Mouse (Mus musculus): ENCODE data around the gene Gm10024. TPM values are rescaled to one million over a fixed set of nuclear protein-coding genes. Genes with fewer than 3 reads are reported as not detected.

The Gm10024 gene
- polyA plus RNA-seq (2012; rRNA removed), result not detected in 2 replicates

GRCm38 (mm10) chr10:77711157-77711556 is at the start of gene Gm10024:
Gene Gm10024, plus strand, starts transcription at chr10:77711457.

DNA sequence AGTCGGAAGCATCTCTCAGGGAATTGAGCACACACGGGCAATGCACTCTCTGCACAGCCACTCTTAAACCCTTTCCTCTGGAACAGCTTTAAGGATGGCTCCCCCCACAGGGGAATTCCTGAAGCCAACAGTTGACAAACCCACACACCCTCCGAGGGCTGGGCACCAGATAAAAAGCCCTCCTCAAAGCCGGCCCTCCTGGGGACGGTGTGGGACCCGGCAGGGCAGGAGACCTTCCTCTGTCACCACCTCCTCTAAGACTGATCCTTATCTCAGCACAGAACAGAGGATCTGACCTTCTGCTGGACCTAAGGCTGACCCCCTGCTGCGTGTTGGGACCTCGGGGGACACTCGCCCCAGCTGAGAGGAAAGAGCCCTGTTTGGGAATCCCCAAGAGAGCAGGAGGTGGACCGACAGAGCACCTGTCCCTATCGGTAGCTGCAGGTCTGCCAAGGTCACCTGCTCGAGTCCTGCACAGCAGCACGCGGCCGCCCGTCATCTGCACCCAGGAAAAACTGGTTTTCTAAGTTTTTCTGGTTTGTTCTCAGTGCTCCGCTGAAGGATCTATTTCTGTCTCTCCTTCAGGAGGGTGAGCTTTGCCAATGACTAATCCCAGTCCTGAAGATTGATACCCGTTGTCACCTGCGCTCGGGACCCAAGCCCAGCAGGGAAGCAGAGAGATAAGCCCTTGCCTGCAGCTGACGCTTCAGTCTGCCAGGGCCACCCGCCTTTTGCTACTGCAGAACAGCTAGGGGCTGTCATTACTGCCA is 25.2 kb upstream of the Gm10024 start, which contains the start of gene Tspear:
Tspear (plus strand) TSS at position 675 of the 770 bp plus-strand sequence.

GRCm38 (mm10) chr10:77690356-77690807 is 20.9 kb upstream of the Gm10024 start, which contains the start of gene Gm19402:
Gene Gm19402, minus strand, starts transcription at chr10:77690757.

DNA sequence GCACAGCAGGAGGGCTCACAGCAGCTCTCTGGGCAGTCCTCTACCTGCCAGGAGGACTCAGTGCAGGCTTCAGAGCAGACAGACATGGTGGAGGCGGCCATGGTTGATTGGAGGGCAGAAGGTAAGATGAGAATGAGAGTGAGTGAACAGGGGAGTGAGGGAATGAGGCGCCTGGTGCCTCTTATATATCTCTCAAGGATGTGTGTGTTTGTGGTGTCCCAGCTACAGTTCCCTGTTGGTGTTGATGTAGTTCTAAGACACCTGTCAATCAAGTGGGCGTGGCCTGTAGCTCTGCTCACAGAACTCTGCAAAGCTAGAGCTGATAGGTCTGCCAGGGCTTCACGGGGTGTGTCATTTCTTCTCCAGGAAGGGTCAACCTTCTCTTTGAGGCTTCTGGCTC is 14.1 kb upstream of the Gm10024 start, which contains the start of gene Gm9508:
Gm9508 (minus strand) TSS at position 101 of the 400 bp plus-strand sequence.

DNA sequence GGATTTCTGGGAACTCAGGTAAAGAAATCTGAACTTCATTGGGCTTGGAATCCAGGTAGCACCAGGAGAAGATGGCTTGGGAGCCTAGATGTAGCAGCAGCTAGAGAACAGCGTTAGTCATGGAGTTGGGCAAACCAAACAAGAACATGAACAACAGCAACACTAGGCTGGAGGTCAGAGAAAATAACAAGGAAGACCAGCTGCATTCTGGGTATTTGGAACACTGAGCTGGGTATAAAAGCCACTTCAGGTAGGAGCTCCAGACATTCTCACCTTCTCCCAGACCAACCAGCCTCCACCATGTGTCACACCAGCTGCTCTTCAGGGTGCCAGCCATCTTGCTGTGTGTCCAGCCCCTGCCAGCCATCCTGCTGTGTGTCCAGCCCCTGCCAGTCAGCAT is 4.9 kb upstream of the Gm10024 start, which contains the start of gene Gm10272:
Gm10272 (plus strand) TSS at position 301 of the 400 bp plus-strand sequence.

GRCm38 (mm10) chr10:77715507-77715906 is 4.2 kb downstream of the Gm10024 start, which contains the start of gene Gm10142:
Gene Gm10142, plus strand, starts transcription at chr10:77715807.

GRCm38 (mm10) chr10:77720299-77720698 is 9.0 kb downstream of the Gm10024 start, which contains the start of gene Krtap12-1:
Gene Krtap12-1, plus strand, starts transcription at chr10:77720599.

DNA sequence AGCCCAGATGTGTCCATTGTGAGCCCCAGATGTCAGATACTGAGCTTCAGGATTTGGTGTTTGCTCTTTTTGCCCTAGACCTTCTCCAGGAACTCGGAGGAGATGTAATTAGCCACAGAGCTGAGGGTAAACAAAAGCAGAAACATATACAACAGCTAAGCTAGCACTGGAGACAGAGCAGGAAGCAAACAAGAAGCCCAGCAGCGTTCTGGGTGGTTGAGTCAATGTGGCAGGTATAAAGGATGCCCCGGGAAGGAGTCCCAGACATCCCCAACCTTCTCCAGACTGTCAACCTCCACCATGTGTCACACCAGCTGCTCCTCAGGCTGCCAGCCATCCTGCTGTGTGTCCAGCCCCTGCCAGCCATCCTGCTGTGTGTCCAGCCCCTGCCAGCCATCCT is 14.9 kb downstream of the Gm10024 start, which contains the start of gene Gm10100:
Gm10100 (plus strand) TSS at position 301 of the 400 bp plus-strand sequence.

DNA sequence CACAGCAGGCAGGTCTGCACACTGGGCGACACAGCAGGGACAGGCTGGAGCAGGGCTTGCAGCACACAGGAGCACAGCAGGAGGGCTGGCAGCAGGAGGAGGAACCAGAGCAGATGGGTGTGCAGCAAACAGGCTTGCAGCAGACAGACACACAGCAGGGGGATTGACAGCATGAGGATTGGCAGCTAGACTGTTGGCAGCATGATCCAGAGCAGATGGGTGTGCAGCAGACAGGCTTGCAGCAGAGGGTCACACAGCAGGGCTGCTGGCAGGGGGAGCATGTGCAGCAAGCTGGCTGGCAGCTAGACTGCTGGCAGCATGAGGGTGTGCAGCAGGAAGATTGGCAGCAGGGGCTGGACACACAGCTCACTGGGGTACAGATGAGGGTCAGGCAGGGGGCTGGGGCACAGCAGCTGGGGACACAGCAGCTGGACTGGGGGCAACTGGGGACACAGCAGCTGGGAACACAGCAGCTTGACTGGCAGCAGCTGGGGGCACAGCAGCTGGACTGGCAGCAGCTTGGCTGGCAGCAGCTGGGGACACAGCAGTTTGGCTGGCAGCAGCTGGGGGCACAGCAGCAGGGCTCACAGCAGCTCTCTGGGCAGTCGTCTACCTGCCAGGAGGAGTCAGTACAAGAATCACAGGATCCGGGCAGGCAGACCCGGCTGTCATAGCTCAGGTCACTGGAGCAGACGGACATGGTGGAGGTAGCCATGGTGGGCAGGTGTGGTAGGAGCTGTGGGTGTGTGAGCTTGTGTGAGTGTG is 30.8 kb downstream of the Gm10024 start, which contains the start of gene Gm18596:
Gm18596 (minus strand) TSS at position 715 of the 765 bp plus-strand sequence.

DNA sequence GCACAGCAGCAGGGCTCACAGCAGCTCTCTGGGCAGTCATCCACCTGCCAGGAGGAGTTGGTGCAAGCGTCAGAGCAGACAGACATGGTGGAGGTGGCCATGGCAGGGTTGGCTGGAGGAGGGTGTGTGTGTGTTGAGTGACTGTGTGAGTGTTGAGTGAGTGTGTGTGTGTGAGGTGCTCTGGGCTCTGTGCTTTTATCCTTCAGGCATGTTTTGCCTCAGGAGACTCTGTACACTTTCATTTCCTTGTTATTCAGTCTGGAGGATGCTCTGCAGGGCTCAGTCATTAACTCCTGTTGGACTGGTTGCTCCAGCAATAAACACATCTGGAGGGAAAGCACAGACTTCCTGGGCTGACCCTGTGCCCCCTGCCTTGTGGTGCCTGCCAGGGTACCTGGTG is 40.0 kb downstream of the Gm10024 start, which contains the start of gene Gm9736:
Gm9736 (minus strand) TSS at position 101 of the 400 bp plus-strand sequence.

GRCm38 (mm10) chr10:77759582-77759981 is 48.3 kb downstream of the Gm10024 start, which contains the start of gene Gm3233:
Gene Gm3233, minus strand, starts transcription at chr10:77759682.

Other genes with a start within 250 kb of the Gm10024 start
- gene Fam207a, start 195.7 kb upstream of the Gm10024 start, polyA plus RNA-seq (2012; rRNA removed), result 29.3 and 29.6 TPM in 2 replicates
- gene Itgb2, start 181.2 kb upstream of the Gm10024 start, polyA plus RNA-seq (2012; rRNA removed), result 9.0 and 9.3 TPM in 2 replicates
- gene Pttg1ip, start 129.7 kb upstream of the Gm10024 start, polyA plus RNA-seq (2012; rRNA removed), result 210 and 211 TPM in 2 replicates
- gene Sumo3, start 105.4 kb upstream of the Gm10024 start, polyA plus RNA-seq (2012; rRNA removed), result 233 and 246 TPM in 2 replicates
- not detected in 2 replicates for gene Gm49325, start 105.3 kb upstream of the Gm10024 start, polyA plus RNA-seq (2012; rRNA removed)
- 34.4 and 39.8 TPM in 2 replicates for gene Ube2g2, start 89.2 kb upstream of the Gm10024 start, polyA plus RNA-seq (2012; rRNA removed)
- 0.62 and 0.70 TPM in 2 replicates for gene Tspear, start 24.9 kb upstream of the Gm10024 start, polyA plus RNA-seq (2012; rRNA removed)
- not detected in 2 replicates for gene Gm19402, start 20.7 kb upstream of the Gm10024 start, polyA plus RNA-seq (2012; rRNA removed)
- gene Gm9508, start 14.2 kb upstream of the Gm10024 start, polyA plus RNA-seq (2012; rRNA removed), result not detected in 2 replicates
- gene Gm10272, start 4.8 kb upstream of the Gm10024 start, polyA plus RNA-seq (2012; rRNA removed), result not detected in 2 replicates
- gene Gm10142, start 4.3 kb downstream of the Gm10024 start, polyA plus RNA-seq (2012; rRNA removed), result not detected in 2 replicates
- gene Krtap12-1, start 9.1 kb downstream of the Gm10024 start, polyA plus RNA-seq (2012; rRNA removed), result not detected in 2 replicates
- not detected in 2 replicates for gene Gm10100, start 15.0 kb downstream of the Gm10024 start, polyA plus RNA-seq (2012; rRNA removed)
- gene Gm18596, start 31.2 kb downstream of the Gm10024 start, polyA plus RNA-seq (2012; rRNA removed), result not detected in 2 replicates
- gene Gm9736, start 39.9 kb downstream of the Gm10024 start, polyA plus RNA-seq (2012; rRNA removed), result not detected in 2 replicates
- gene Gm3233, start 48.2 kb downstream of the Gm10024 start, polyA plus RNA-seq (2012; rRNA removed), result not detected in 2 replicates
- not detected in 2 replicates for gene Gm3238, start 59.9 kb downstream of the Gm10024 start, polyA plus RNA-seq (2012; rRNA removed)
- not detected in 2 replicates for gene Gm7138, start 65.5 kb downstream of the Gm10024 start, polyA plus RNA-seq (2012; rRNA removed)
- not detected in 2 replicates for gene Gm3250, start 71.1 kb downstream of the Gm10024 start, polyA plus RNA-seq (2012; rRNA removed)
- not detected in 2 replicates for gene Gm7137, start 76.7 kb downstream of the Gm10024 start, polyA plus RNA-seq (2012; rRNA removed)
- not detected in 2 replicates for gene Gm9639, start 83.6 kb downstream of the Gm10024 start, polyA plus RNA-seq (2012; rRNA removed)
- not detected in 2 replicates for gene Gm19668, start 87.7 kb downstream of the Gm10024 start, polyA plus RNA-seq (2012; rRNA removed)
- gene Gm9507, start 100.4 kb downstream of the Gm10024 start, polyA plus RNA-seq (2012; rRNA removed), result not detected in 2 replicates
- not detected in 2 replicates for gene Gm2696, start 103.2 kb downstream of the Gm10024 start, polyA plus RNA-seq (2012; rRNA removed)
- gene Krtap10-4, start 115.6 kb downstream of the Gm10024 start, polyA plus RNA-seq (2012; rRNA removed), result not detected in 2 replicates
- not detected in 2 replicates for gene Krtap10-10, start 124.5 kb downstream of the Gm10024 start, polyA plus RNA-seq (2012; rRNA removed)
- not detected in 2 replicates for gene Gm36176, start 135.3 kb downstream of the Gm10024 start, polyA plus RNA-seq (2012; rRNA removed)
- not detected in 2 replicates for gene Gm10318, start 141.4 kb downstream of the Gm10024 start, polyA plus RNA-seq (2012; rRNA removed)
- not detected in 2 replicates for gene Gm3285, start 150.5 kb downstream of the Gm10024 start, polyA plus RNA-seq (2012; rRNA removed)
- gene Lrrc3, start 191.1 kb downstream of the Gm10024 start, polyA plus RNA-seq (2012; rRNA removed), result 7.3 and 8.4 TPM in 2 replicates